Mouse (Mus musculus) kidney, embryonic 16.5 days (tissue): Measurements from ENCODE around the gene Wdr91. TPM values are rescaled to one million over a fixed set of nuclear protein-coding genes. Genes with fewer than 3 reads are reported as not detected.

Experiments used
- ATAC-seq: fragments of 200-750 bp; cut with Nextera tagmentation; 2 replicates; pipeline ENCODE4 v1.8.0; 2017; ENCODE audit warnings: moderate TSS enrichment; ENCODE audit not compliant: low FRiP score, low TSS enrichment
- H3K27ac ChIP-seq: fragments of 300-500 bp; sonication (generic); 2 replicates; pipeline ENCODE4 v1.5.1; 2014; ENCODE audit warnings: low read length
- H3K27me3 ChIP-seq: fragments of 300-500 bp; sonication (generic); 2 replicates; pipeline ENCODE4 v1.6.1; 2014; ENCODE audit warnings: low read length, control low read depth, mixed read lengths; ENCODE audit not compliant: insufficient read depth
- H3K36me3 ChIP-seq: fragments of 300-500 bp; sonication (generic); 2 replicates; pipeline ENCODE4 v1.6.1; 2014; ENCODE audit warnings: low read length, control low read depth, mixed read lengths; ENCODE audit not compliant: insufficient read depth
- H3K4me1 ChIP-seq: fragments of 300-500 bp; sonication (generic); 2 replicates; pipeline ENCODE4 v1.6.1; 2014; ENCODE audit warnings: low read length, control low read depth, mixed read lengths; ENCODE audit not compliant: insufficient read depth
- H3K4me2 ChIP-seq: fragments of 300-500 bp; sonication (generic); replicated peaks from 2 replicates; pipeline ENCODE4 v1.6.1; 2014; ENCODE audit warnings: low read depth, low read length
- H3K4me3 ChIP-seq: fragments of 300-500 bp; sonication (generic); 2 replicates; pipeline ENCODE4 v1.5.1; 2014; ENCODE audit warnings: mild to moderate bottlenecking, low read length
- H3K9ac ChIP-seq: fragments of 300-500 bp; sonication (generic); replicated peaks from 2 replicates; pipeline ENCODE4 v1.6.1; 2014; ENCODE audit warnings: low read length
- H3K9me3 ChIP-seq: fragments of 300-500 bp; sonication (generic); 2 replicates; pipeline ENCODE4 v1.6.1; 2016; ENCODE audit warnings: low read length, control low read depth
- WGBS: fragments of 180-500 bp; shearing (Covaris S2); extraction: QIAGEN DNeasy Blood & Tissue Kit; methylation state at CpG from one replicate; pipeline ENCODE4 v1.1.7; 2014; 5-methylcytosine and 5-hydroxymethylcytosine counted together
- polyA plus RNA-seq: library from polyadenylated mRNA; unstranded; fragments of >200 nt; fragmentation: Nextera tagmentation; extraction: Ambion mirVana; gene quantifications from 2 replicates; pipeline ENCODE4 v1.2.1, GENCODE M21; 2015

Gene Wdr91
- 11.2 and 11.3 TPM in 2 replicates for polyA plus RNA-seq

- Histone ChIP-seq H3K4me3 (peak within 1 kb of the TSS; percentile 60), H3K36me3 (peaks cover 7% of the 10 kb centered on the region), H3K4me2 (peak within 1 kb of the TSS; percentile 58), H3K9ac (peak within 1 kb of the TSS; percentile 74), H3K9me3 (no peaks in the 10 kb centered on the region), H3K27me3 (no peaks in the 10 kb centered on the region), H3K4me1 (peaks cover 10% of the 10 kb centered on the region), H3K27ac (peak within 1 kb of the TSS; percentile 75)
- peak; percentile 93 for ATAC-seq
- WGBS, result under 1% methylated on average over 61 of the region's 64 CpGs
Measured at GRCm38 (mm10) chr6:34910371-34911219, at the start of gene Wdr91. Gene Wdr91 (minus strand): TSS chr6:34910876.

GRCm38 (mm10) chr6:34959131-34959530, 48.5 kb upstream of the Wdr91 start:
- Histone ChIP-seq H3K4me3 (no peak overlapping the region), H3K4me2 (no peak overlapping the region), H3K9me3 (no peaks in the 10 kb centered on the region), H3K27ac (no peak overlapping the region), H3K27me3 (no peaks in the 10 kb centered on the region), H3K4me1 (no peaks in the 10 kb centered on the region; the same call in 1 of the 2 replicates), H3K36me3 (no peaks in the 10 kb centered on the region), H3K9ac (no peak overlapping the region)
- 67% methylated on average over 7 of the region's 7 CpGs for WGBS
- ATAC-seq, result no peak

GRCm38 (mm10) chr6:34955862-34956241, 45.2 kb upstream of the Wdr91 start:
- H3K27ac ChIP-seq, result no peak overlapping the region
- no peak overlapping the region for H3K9ac ChIP-seq
- WGBS, result 41% methylated on average over 8 of the region's 8 CpGs
- H3K4me1 ChIP-seq, result no peaks in the 10 kb centered on the region; the same call in 1 of the 2 replicates
- peak overlapping the region; percentile 45 for H3K4me2 ChIP-seq
- H3K4me3 ChIP-seq, result peak overlapping the region; percentile 0; the same call in 1 of the 2 replicates
- no peaks in the 10 kb centered on the region for H3K9me3 ChIP-seq
- no peak for ATAC-seq
- H3K36me3 ChIP-seq, result no peaks in the 10 kb centered on the region
- no peaks in the 10 kb centered on the region for H3K27me3 ChIP-seq

GRCm38 (mm10) chr6:34954926-34955861, 44.5 kb upstream of the Wdr91 start:
- peak; percentile 85 for ATAC-seq
- H3K4me2 ChIP-seq, result peak overlapping the region; percentile 45
- no peak overlapping the region for H3K9ac ChIP-seq
- no peaks in the 10 kb centered on the region for H3K9me3 ChIP-seq
- peak overlapping the region; percentile 0; the same call in 1 of the 2 replicates for H3K4me3 ChIP-seq
- no peaks in the 10 kb centered on the region for H3K27me3 ChIP-seq
- WGBS, result 55% methylated on average over 18 of the region's 18 CpGs
- H3K36me3 ChIP-seq, result no peaks in the 10 kb centered on the region
- H3K4me1 ChIP-seq, result no peaks in the 10 kb centered on the region; the same call in 1 of the 2 replicates
- no peak overlapping the region for H3K27ac ChIP-seq

- H3K4me2 ChIP-seq, result no peak overlapping the region
- H3K27me3 ChIP-seq, result no peaks in the 10 kb centered on the region
- H3K36me3 ChIP-seq, result no peaks in the 10 kb centered on the region
- no peak overlapping the region for H3K9ac ChIP-seq
- no peaks in the 10 kb centered on the region; the same call in 1 of the 2 replicates for H3K4me1 ChIP-seq
- no peak overlapping the region for H3K4me3 ChIP-seq
- H3K9me3 ChIP-seq, result no peaks in the 10 kb centered on the region
- H3K27ac ChIP-seq, result no peak overlapping the region
- WGBS, result 60% methylated on average over 7 of the region's 7 CpGs
- no peak for ATAC-seq
Measured at GRCm38 (mm10) chr6:34951956-34952667, 41.4 kb upstream of the Wdr91 start.

- no peak for ATAC-seq
- H3K27ac ChIP-seq, result no peak overlapping the region
- no peaks in the 10 kb centered on the region for H3K9me3 ChIP-seq
- H3K36me3 ChIP-seq, result no peaks in the 10 kb centered on the region
- no peaks in the 10 kb centered on the region; the same call in 1 of the 2 replicates for H3K4me1 ChIP-seq
- H3K4me3 ChIP-seq, result no peak overlapping the region
- H3K9ac ChIP-seq, result no peak overlapping the region
- 88% methylated on average over 7 of the region's 7 CpGs for WGBS
- H3K27me3 ChIP-seq, result no peaks in the 10 kb centered on the region
- H3K4me2 ChIP-seq, result no peak overlapping the region
Measured at GRCm38 (mm10) chr6:34951518-34951917, 40.8 kb upstream of the Wdr91 start.

- H3K4me2 ChIP-seq, result peak overlapping the region; percentile 43
- ATAC-seq, result no peak
- H3K4me1 ChIP-seq, result 0 out of 2 replicates have a peak, but pooled peaks cover 5% of the 10 kb centered on the region
- WGBS, result 19% methylated on average over 11 of the region's 11 CpGs
- H3K27me3 ChIP-seq, result no peaks in the 10 kb centered on the region
- no peak overlapping the region for H3K9ac ChIP-seq
- no peaks in the 10 kb centered on the region for H3K9me3 ChIP-seq
- H3K4me3 ChIP-seq, result peak overlapping the region; percentile 14; the same call in 1 of the 2 replicates
- no peak overlapping the region for H3K27ac ChIP-seq
- no peaks in the 10 kb centered on the region for H3K36me3 ChIP-seq
Measured at GRCm38 (mm10) chr6:34948461-34948860, 37.8 kb upstream of the Wdr91 start.

GRCm38 (mm10) chr6:34946486-34947079, 35.9 kb upstream of the Wdr91 start:
- no peaks in the 10 kb centered on the region for H3K36me3 ChIP-seq
- H3K4me1 ChIP-seq, result 0 out of 2 replicates have a peak, but pooled peaks cover 5% of the 10 kb centered on the region
- H3K4me2 ChIP-seq, result no peak overlapping the region
- no peak overlapping the region for H3K4me3 ChIP-seq
- H3K27ac ChIP-seq, result no peak overlapping the region
- no peaks in the 10 kb centered on the region for H3K27me3 ChIP-seq
- no peaks in the 10 kb centered on the region for H3K9me3 ChIP-seq
- no peak for ATAC-seq
- no peak overlapping the region for H3K9ac ChIP-seq
- 84% methylated on average over 1 of the region's 1 CpGs for WGBS

GRCm38 (mm10) chr6:34943499-34943898, 32.8 kb upstream of the Wdr91 start:
- no peak overlapping the region for H3K4me2 ChIP-seq
- H3K9ac ChIP-seq, result no peak overlapping the region
- 0 out of 2 replicates have a peak, but pooled peaks cover 5% of the 10 kb centered on the region for H3K4me1 ChIP-seq
- H3K27me3 ChIP-seq, result no peaks in the 10 kb centered on the region
- H3K4me3 ChIP-seq, result no peak overlapping the region
- WGBS, result 81% methylated on average over 5 of the region's 5 CpGs
- no peak for ATAC-seq
- no peak overlapping the region for H3K27ac ChIP-seq
- no peaks in the 10 kb centered on the region for H3K9me3 ChIP-seq
- H3K36me3 ChIP-seq, result no peaks in the 10 kb centered on the region
